Mouse (Mus musculus) left cerebral cortex, adult 18-20 months (tissue): ENCODE measurements around the gene Rpp14. TPM values are rescaled to one million over a fixed set of nuclear protein-coding genes. Genes with fewer than 3 reads are reported as not detected.
"Not testable (repeated sequence)": the region's sequence is repeated elsewhere in the genome, so short reads cannot be mapped to it uniquely, and the experiment has no call there.

Source experiments
- DNase-seq, 2 experiments: peaks; one replicate each; pipeline ENCODE4 v3.0.0; 2021 to 2022; ENCODE audit warnings: low spot score in 2 of 2, mixed read lengths in 1 of 2
- total RNA-seq, 2 experiments: library from RNA; stranded (reverse); gene quantifications; 2 replicates each; pipeline ENCODE4 v1.2.3; 2021

The Rpp14 gene
- total RNA-seq, 2 experiments from 2014 or later = 28.1 to 28.9 TPM

DNA sequence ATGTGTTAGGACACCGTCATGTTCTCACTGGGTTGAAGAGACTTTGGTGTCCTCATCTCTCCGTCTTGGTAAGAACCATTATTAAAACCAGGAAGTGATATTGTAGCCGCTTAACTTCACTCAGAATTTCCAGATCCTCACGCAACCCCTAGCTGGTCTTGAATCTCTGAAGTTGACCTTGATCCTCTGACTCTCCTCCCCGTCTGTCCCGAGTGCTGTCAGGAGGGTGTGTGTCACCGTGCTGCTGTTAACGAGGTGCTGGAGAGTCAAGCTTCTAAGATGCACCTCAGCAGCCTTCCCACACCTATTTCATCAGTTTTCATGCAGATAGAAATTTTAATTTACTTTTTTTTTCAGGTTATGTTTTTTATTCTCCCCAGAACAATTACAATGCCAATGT lies 31.9 kb downstream of the Rpp14 start:
- no peak for DNase-seq

DNA sequence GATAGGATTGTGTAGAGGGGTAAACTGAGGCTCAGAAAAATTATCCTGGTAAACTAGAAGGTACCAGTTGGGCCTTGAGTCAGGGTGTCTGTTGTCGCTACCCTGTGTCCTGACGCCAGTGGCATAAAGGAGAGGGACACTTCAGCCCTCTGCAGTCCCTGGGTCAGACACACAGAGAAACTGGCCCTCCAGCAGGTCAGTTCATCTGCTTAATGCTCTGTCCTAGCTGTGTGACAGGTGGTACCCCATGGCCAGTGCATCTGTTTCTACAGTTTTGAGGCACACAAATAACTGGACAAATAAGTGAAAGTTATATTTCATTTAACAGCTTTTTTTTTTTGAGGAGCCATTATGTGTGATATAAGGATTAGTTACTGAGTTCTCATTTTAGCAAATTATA lies 33.4 kb downstream of the Rpp14 start:
- DNase-seq = no peak

DNA sequence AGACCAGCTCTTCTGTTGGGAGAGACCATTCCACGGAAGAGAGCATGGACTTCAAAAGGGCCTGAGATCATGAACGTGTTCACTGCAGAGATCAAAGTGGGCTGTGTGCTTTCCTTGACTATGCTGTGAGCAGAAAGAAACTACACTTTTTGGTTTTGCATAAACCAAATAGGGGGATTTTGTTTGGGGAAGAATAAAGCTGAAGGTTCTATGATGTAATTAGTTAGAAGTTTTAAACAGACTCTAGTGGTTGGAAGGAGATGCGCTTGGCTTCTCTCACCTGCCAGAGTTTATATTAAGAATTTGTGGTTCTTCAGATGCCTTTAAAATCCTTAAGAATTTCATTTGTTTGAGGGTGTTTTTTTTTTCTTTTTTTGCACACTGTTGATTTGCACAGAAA lies 34.1 kb downstream of the Rpp14 start:
- DNase-seq = no peak

DNA sequence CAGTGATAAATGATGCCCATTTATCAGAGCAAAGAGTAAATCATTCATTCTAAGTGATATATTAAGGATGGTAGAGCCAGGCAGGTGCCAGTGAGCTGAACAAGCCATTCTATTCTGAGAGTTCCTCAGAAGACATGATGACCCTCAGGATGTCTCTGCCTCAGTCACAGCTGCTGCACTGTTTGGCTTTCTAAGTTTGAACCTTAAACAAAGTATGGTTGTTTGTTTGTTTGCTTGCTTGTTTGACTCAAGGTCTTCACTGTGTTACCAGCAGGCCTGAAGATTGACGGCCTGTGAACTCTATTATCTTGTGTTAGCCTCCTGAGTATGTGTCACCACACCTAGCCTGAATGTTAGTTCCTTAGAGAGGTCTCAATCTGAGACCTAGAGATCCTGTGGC lies 34.6 kb downstream of the Rpp14 start:
- DNase-seq = no peak

DNA sequence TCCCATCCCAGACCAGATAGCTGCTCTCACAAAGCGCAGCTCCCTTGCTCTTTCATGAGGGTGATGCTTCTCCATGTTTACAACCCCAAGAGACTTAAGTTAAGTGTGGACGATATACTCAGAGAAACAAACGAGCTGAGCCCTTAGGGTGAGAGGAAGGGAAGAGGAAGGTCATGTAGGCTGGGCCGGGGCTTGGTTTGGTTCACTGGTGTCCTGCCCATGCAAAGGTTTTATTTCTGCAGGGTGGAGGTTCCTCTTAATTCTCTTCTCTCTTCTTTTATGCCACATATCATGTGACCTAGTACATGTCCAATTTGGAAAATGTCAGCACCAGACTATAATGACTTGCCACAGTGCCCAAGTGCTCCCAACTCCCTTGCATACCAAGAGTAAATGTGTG lies 35.6 kb downstream of the Rpp14 start:
- DNase-seq = no peak

DNA sequence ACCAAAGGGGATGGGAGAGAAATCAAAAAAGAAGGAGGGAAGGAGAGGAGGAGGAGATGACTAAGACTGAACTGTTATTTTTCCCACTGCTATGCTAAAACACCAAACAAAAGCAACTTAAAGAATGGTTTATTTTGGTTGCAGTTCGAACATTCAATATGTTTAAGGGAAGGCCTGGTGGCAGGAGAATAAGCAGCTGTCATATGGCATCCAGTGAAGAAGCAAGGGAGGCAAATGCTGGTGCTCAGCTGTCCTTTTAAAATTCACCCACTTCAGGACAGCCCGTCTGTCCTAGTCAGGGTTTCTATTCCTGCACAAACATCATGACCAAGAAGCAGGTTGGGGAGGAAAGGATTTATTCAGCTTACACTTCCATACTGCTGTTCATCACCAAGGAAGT lies 37.2 kb downstream of the Rpp14 start:
- no peak for DNase-seq

DNA sequence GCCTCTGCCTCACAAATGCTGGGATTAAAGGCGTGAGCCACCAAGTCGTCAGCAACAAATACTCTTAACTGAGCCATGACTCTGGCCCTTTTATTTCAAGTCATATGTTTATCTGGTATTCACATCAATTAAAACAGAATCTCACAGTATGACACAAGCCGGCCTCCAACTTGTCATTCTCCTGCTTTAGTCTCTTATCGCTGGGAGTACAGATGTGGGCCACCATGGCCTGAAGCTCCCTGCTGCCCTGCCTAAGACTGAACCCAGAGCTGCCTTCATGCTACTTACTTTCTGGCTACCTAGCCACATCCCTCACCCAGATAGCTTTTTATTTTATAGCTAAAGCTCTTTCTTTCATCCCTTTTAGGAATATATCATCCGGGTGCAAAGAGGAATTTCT lies 39.3 kb downstream of the Rpp14 start:
- no peak for DNase-seq

DNA sequence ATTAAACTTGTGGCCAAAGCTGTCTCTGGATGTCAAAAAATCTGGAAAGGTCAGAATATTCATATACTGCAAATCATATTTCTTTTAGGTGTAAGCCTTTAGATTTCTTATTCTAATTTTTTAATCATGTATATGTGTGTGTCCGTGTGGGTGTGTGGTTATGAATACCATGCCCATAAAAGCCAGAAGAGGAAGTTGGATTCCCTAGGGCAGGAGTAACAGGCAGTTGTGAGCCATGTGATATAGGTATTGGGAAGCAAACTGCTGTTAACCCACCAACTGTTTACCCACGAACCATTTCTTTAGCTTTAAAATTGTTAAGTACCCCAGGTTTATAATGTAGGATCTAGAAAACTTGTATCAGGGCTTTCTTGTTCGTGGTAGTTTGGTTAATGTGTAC lies 39.7 kb downstream of the Rpp14 start:
- DNase-seq = no peak

DNA sequence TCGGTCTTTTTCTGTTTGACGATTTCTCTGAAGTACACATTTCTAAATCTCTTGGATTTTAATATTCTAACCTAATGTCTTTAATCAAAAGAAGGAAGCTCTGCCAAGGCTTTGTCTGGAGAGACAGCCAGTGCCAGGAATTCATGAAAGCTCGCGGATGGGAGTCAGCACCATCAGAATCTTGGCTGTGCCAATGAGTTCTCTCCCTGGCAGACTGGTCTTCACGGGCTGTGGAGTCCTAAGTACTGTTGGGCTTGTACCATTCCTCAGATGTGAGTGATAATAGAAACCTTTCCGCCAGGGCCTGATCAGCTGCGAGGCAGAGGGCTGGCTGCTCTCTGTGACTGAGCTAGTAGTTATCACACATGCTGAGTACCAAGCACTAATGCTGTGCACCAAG lies 43.0 kb downstream of the Rpp14 start:
- DNase-seq = no peak

DNA sequence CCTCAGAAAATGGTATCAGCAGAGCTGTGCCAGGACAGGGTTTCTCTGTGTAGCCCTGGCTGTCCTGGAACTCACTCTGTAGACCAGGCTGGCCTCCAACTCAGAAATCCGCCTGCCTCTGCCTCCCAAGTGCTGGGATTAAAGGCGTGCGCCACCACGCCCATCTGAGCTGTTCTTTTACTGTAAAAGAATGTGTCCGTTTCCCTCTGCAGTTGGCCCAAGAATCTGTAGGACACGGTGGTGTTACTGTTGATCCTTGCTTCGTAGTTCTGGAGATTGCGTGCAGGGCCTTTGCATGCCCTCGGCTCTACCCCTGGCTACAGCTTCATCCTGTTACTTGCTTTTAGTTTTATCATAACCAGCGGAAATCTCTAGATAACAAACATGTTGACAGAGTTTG lies 43.4 kb downstream of the Rpp14 start:
- DNase-seq = not testable (repeated sequence)

DNA sequence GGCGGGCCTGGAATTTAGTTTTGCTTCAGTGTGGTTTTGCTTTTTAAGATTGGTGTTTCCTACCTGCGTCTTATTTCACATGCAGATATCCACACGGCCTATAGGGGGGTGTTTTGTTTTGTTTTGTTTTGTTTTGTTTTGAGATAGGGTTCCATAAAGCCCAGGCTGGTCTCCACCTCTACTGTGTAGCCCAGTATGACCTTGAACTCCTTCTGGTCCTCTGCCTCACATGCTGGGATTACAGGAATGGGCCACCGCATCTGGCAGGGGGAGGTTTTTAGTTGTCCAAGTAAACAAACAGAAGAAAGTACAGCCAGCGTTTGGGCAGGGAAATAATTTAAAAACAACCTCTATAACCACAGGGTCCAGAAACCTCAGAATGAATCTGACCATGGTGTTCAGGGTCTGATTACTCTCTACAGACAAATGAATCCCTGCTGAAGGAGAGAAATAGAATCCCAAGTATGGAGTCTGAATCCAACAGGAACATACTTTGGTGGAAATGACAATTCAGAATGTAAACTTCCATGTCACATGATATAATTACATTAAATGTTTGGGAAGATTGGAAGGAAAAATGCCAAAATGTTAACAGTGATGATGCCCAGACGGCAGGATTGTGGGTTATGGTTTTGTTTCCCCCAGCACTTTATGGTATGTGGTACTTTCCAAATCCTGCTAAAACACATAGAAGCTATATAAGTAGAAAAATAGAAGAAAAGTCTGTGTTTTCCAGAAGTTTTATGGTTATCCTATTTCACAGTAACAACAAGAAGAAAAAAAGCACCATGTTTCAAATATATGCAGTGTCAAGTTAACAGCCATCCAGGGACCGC lies 44.1 kb downstream of the Rpp14 start:
- no peak for DNase-seq

DNA sequence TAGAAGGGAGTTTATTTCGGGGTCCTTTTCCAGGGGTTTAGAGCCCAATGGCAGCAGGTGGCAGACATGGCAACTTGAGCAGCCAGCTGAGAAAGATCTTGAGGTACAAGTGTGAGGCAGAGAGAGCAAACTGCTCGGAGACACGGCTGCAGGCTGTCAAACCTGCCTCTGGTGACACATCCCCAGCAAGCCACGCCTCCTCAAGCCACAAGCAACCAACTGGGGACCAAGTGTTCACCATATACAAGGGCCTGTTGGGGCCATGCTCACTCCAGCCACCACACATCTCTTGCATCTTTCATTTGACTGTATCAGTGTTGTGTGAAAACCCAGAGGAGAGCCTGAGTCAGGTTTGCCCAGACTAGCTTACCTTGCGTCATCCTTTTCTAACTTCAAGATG lies 47.8 kb downstream of the Rpp14 start:
- DNase-seq = no peak

DNA sequence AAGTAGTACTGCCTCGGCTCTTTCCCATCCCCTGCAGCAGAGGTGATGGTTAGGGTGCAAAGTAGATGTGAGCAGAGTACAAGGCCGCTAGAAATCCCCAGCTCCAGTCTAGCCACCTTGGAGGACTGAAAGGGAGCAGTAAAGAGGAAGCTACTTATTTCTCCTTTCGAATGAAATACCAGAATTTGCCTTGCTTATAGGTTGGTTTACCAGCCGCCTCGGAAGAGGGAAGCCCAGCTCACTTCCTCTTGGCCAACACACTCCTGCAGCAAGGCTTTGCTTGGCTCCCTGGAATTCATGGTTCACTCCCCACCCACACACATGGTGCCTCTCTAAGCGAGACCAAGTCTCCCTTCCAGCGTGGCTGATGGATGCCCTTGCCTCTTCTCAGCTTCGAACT lies 52.6 kb downstream of the Rpp14 start:
- DNase-seq = peak; percentile 17 to 18

DNA sequence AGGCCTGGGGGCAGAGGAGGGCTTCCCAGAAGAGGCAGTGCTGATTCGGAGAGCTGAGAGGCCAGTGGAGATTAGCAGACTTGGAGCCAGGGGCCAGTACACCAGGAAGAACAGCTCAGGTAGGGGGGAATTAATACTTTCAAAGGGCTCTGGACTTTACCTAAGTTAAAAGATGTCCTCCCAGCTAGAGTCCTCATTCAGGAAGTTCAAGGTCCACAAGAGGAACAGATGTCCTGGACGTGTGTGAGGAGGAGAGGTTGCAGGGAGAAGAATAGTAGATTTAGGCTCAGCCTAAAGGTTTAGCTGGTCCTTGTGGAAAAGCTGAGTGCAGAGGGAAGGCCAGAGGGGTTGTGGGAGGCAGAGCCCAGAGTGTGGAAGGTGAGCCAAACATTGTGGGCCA lies 54.1 kb downstream of the Rpp14 start:
- DNase-seq = no peak

DNA sequence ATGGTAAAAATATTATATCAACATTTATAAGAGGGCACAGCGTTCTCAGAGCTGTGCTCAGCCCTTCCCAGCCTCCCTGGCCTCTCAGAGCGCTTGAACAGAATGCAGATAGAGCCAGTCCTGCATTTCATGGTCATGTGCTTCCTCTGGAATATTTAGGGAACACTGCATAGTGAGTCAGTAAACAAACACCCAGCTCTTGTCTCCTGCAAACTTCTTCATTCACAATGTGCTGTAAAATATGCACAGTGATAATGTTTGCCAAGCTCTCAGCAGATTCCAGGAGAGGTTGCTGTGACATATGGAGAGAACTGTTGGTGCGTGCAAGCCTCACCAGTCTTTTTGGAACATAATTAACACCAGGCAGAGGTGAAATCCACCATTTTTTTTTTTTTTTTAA lies 55.0 kb downstream of the Rpp14 start:
- peak; percentile 26 to 54 for DNase-seq

DNA sequence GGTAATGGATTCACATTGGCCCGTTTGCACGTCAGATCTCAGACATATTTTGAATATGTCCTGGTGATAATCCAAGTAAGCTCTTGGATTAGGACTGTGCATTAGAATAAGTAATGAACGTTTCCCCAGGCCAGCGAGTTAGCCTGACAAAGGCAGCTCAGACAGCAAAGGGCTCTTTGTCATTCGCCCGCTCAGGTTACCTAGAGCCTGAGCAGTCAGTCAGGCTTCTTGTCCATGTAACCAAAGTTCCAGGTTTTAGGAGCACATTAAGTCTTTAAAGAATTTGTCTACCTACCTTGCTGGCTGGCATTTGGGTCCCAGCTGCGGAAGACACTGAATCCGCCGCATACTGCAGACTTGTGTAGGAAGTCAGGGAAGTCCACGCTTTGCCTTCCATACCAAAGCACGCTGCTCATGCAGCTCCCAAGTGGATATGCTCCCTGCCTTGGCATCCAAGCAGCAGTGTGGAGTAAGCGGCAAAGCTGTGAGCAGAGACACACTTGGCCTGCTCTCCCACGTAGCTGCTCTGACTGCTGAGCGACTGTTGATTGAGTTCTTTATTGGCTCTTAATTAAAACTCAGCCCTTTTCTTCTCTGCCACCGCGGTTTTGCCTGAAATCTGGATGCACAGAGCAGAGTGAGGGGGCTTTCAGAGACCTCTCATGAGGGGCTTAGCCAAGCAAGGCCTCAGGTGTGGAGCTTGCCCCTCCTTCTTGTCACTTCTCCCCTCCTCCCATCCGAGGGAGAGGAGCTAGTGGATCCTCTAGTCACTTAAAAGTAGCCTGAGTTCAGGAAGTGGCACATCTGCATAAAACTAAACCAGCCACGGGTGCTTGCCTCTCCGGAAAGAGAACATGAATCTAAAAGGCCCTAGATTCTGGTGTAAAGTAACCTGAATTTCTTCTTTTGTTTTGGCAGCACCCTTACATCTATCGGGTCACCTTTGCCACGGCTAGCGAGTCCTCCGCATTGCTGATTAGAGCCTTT lies 59.9 kb downstream of the Rpp14 start:
- DNase-seq = no peak

DNA sequence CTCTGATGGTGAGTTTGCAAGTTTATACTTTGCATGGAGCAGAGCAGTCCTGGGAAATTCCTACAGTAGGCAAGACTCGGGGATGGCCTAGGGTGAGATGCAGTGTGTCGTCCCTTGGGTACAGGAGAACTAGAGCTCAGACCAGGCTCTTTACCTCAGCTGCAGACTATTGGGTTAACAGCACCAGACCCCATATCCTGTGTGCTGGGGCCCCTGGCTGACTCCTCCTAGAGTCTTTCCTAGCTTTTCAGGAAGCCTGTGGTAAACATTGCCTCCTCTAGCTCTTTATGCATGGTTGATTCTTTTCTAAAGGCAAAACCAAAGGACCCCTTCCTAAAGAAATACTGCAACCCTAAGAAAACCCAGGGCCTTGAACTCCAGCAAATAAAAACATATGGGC lies 61.0 kb downstream of the Rpp14 start:
- no peak for DNase-seq

Other genes with a start within 250 kb of the Rpp14 start
- gene Gm45521, start 123.1 kb upstream of the Rpp14 start, total RNA-seq = not detected
- not detected for gene Dnase1l3, start 85.8 kb upstream of the Rpp14 start, total RNA-seq
- 10 to 100 TPM; 74.8 to 75.0 TPM for gene Abhd6, start 77.5 kb upstream of the Rpp14 start, total RNA-seq
- 10 to 100 TPM; 36.7 to 37.9 TPM for gene Pxk, start 17.8 kb downstream of the Rpp14 start, total RNA-seq
- gene Pdhb, start 92.7 kb downstream of the Rpp14 start, total RNA-seq = 100 to 1,000 TPM; 156 to 161 TPM
- 10 to 100 TPM; 40.9 to 43.6 TPM for gene Kctd6, start 133.8 kb downstream of the Rpp14 start, total RNA-seq
- not detected for gene Acox2, start 179.0 kb downstream of the Rpp14 start, total RNA-seq
- 100 to 1,000 TPM; 213 to 316 TPM for gene Fam107a, start 237.7 kb downstream of the Rpp14 start, total RNA-seq